Mouse (Mus musculus): Measurements from ENCODE around the gene Hrc. TPM values are rescaled to one million over a fixed set of nuclear protein-coding genes. Genes with fewer than 3 reads are reported as not detected.

The Hrc gene
- polyA plus RNA-seq, 1 experiment from 2014 or later, result 0.06 TPM

DNA sequence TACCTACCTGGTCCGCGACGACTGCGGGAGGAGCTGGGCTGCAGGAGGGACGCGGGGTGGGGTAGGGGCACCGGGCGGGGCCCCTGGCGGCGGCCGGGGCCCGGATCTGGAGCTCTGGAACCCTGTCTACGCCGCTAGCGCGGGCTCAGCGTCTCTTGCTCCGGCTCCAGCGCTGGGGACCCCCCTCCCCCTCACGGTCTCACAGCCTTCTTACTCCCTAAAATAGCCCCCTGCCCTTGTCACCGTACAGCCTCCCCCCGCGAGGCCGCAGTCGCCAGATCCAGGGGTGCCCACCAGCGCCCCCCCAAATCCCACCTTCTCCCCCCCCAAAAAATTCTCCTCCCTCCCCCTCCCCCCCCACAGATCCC lies 31.5 kb downstream of the Hrc start, which contains the start of gene Ppfia3:
TSS of gene Ppfia3 (minus strand) at position 368 of the 368 bp plus-strand sequence.
- DNase-seq (ENCODE audit: low spot score) (no peak), ATAC-seq (peak; percentile 60)
- Histone ChIP-seq H3K9ac (ENCODE audit: low read length) (peak within 1 kb of the TSS; percentile 83), H3K4me2 (ENCODE audit: low read length) (peak within 1 kb of the TSS; percentile 89), H3K4me1 (ENCODE audit: control insufficient read depth, insufficient read depth, low read length) (peaks cover 34% of the 10 kb centered on the region), H3K9me3 (replicated peaks; ENCODE audit: control insufficient read depth, low read length) (no peaks in the 10 kb centered on the region), H3K27ac (ENCODE audit: low read depth, low read length) (peak within 1 kb of the TSS; percentile 72), H3K36me3 (ENCODE audit: control insufficient read depth, insufficient read depth, low read length) (0 out of 2 replicates have a peak, but pooled peaks cover 1% of the 10 kb centered on the region), H3K27me3 (replicated peaks; ENCODE audit: control insufficient read depth, insufficient read depth, low read length) (peaks cover 6% of the 10 kb centered on the region; the same call in 1 of the 2 replicates), H3K4me3 (ENCODE audit: low read depth, low read length) (peak within 1 kb of the TSS; percentile 83)
- 2% methylated on average over 25 of the region's 26 CpGs for WGBS

DNA sequence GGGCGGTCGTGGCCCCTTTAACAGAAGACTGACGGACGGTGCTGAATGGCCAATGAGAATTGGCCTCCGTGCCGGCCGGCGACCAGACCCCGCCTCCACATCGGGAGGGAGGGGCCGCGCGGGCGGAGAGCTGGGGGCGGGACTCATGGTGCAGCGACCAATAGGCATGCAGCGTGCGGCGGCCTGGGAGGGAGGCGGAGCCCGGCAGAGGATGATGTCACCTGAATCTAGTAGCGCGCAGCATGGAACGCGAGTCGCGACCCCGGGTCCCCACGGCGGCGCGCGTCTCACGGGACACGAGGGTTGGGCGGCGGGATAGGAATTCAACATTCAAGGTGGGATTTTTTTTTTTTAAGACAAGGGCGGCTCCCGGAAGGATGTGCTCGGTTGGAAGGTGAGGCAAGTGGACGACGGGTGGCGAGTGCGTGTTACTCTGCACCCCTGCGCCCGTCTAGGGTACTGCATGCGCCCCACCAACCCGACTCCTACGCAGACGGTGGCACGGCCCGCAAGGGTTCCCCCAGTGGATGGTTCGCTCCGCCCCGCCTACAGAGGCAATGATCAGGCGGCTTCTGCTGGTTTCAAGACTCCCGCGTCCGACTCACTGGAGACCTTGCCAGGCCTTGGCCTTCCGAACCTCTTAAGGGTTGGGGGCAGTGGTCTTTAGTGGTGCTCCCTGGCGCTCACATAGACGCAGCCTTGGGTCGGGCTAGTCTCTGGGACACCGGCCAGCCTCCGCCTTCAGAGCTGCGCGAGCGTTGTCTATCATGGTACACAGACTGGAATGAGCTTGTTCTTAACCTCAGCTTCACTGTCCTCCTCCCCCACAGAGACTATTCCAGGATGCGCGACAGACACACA lies 32.2 kb downstream of the Hrc start:
- DNase-seq (ENCODE audit: low spot score) (peak; percentile 97), ATAC-seq (peak; percentile 89)
- peak overlapping the region; percentile 83 for H3K9ac ChIP-seq (ENCODE audit: low read length)
- peaks cover 7% of the 10 kb centered on the region for H3K36me3 ChIP-seq (ENCODE audit: control insufficient read depth, insufficient read depth, low read length)
- peaks cover 28% of the 10 kb centered on the region for H3K4me1 ChIP-seq (ENCODE audit: control insufficient read depth, insufficient read depth, low read length)
- H3K4me2 ChIP-seq (ENCODE audit: low read length), result peak overlapping the region; percentile 89
- peaks cover 6% of the 10 kb centered on the region; the same call in 1 of the 2 replicates for H3K27me3 ChIP-seq (replicated peaks; ENCODE audit: control insufficient read depth, insufficient read depth, low read length)
- no peaks in the 10 kb centered on the region for H3K9me3 ChIP-seq (replicated peaks; ENCODE audit: control insufficient read depth, low read length)
- H3K4me3 ChIP-seq (ENCODE audit: low read depth, low read length), result peak overlapping the region; percentile 83
- WGBS, result under 1% methylated on average over 67 of the region's 70 CpGs
- H3K27ac ChIP-seq (ENCODE audit: low read depth, low read length), result peak overlapping the region; percentile 72

DNA sequence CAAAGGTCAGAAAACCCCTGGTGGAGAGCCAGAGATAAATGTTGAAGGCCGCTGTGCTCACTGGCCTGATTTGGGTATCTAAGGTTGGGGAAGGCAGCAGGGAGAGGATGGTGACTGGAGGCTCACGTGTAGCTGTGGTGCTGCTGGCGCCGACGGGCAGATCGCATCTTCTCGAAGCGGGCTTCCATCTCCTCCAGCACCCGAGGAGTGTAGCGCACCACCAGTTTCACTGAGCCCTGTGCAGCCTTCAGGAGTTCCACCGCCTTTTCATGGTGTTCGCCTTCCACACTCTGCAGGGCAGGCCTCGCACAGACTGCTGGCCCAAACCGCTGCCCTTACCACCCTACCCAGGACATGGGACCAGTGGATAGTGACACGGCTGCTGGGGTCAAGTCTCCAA lies 33.1 kb downstream of the Hrc start:
- H3K4me2 ChIP-seq (ENCODE audit: low read length), result peak overlapping the region; percentile 89
- 79% methylated on average over 15 of the region's 15 CpGs for WGBS
- ATAC-seq (no peak), DNase-seq (ENCODE audit: low spot score) (no peak)
- no peak overlapping the region; the same call in 1 of the 2 replicates for H3K4me3 ChIP-seq (ENCODE audit: low read depth, low read length)
- H3K36me3 ChIP-seq (ENCODE audit: control insufficient read depth, insufficient read depth, low read length), result peaks cover 16% of the 10 kb centered on the region
- no peaks in the 10 kb centered on the region for H3K9me3 ChIP-seq (replicated peaks; ENCODE audit: control insufficient read depth, low read length)
- H3K27me3 ChIP-seq (replicated peaks; ENCODE audit: control insufficient read depth, insufficient read depth, low read length), result peaks cover 6% of the 10 kb centered on the region; the same call in 1 of the 2 replicates
- peak overlapping the region; percentile 68; the same call in 1 of the 2 replicates for H3K9ac ChIP-seq (ENCODE audit: low read length)
- no peak overlapping the region for H3K27ac ChIP-seq (ENCODE audit: low read depth, low read length)
- peaks cover 28% of the 10 kb centered on the region for H3K4me1 ChIP-seq (ENCODE audit: control insufficient read depth, insufficient read depth, low read length)

GRCm38 (mm10) chr7:45369022-45369745 lies 34.1 kb downstream of the Hrc start:
- H3K4me3 ChIP-seq (ENCODE audit: low read depth, low read length), result no peak overlapping the region
- no peak for DNase-seq (ENCODE audit: low spot score)
- H3K9me3 ChIP-seq (replicated peaks; ENCODE audit: control insufficient read depth, low read length), result no peaks in the 10 kb centered on the region
- no peak overlapping the region for H3K4me2 ChIP-seq (ENCODE audit: low read length)
- peaks cover 6% of the 10 kb centered on the region; the same call in 1 of the 2 replicates for H3K27me3 ChIP-seq (replicated peaks; ENCODE audit: control insufficient read depth, insufficient read depth, low read length)
- WGBS, result 75% methylated on average over 16 of the region's 16 CpGs
- no peak overlapping the region for H3K9ac ChIP-seq (ENCODE audit: low read length)
- no peak overlapping the region for H3K27ac ChIP-seq (ENCODE audit: low read depth, low read length)
- peaks cover 26% of the 10 kb centered on the region for H3K36me3 ChIP-seq (ENCODE audit: control insufficient read depth, insufficient read depth, low read length)
- ATAC-seq, result no peak
- H3K4me1 ChIP-seq (ENCODE audit: control insufficient read depth, insufficient read depth, low read length), result peaks cover 28% of the 10 kb centered on the region

DNA sequence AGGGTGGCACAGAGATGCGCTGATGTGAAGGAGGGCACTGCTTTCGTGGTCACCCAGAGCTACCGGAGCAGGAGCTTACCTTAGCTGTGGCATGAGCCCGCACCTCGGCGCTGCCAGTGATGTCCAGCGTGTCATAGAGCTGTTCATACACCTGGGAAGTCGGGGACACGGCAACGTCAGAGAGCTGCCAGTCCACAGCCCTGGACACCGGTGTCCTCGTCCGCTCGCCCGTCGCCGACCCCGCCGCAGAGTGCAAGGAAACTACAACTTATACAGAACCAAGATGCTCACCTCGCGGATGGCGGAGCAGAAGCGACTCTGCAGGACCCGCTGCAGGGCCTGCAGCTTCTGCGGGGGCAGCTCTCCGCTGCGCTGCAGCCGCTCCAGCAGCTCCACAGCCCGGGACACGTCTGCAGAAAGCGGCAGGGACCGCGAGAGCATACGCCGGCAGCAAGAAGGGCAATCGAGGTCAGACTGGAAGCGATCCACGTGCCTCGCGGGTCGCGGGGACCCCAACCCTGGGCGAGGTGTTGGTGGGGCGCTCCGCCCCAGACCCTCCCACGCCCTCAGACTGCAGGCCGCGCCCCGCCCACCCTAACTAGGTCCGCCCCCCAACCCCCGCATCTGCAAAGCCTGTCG lies 34.9 kb downstream of the Hrc start:
- ATAC-seq (no peak), DNase-seq (ENCODE audit: low spot score) (no peak)
- Histone ChIP-seq H3K4me1 (ENCODE audit: control insufficient read depth, insufficient read depth, low read length) (peaks cover 28% of the 10 kb centered on the region), H3K4me2 (ENCODE audit: low read length) (peak overlapping the region; percentile 92), H3K9ac (ENCODE audit: low read length) (peak overlapping the region; percentile 60), H3K27me3 (replicated peaks; ENCODE audit: control insufficient read depth, insufficient read depth, low read length) (peaks cover 6% of the 10 kb centered on the region; the same call in 1 of the 2 replicates), H3K27ac (ENCODE audit: low read depth, low read length) (no peak overlapping the region), H3K9me3 (replicated peaks; ENCODE audit: control insufficient read depth, low read length) (no peaks in the 10 kb centered on the region), H3K4me3 (ENCODE audit: low read depth, low read length) (peak overlapping the region; percentile 40), H3K36me3 (ENCODE audit: control insufficient read depth, insufficient read depth, low read length) (peaks cover 30% of the 10 kb centered on the region)
- WGBS, result 7% methylated on average over 52 of the region's 52 CpGs

GRCm38 (mm10) chr7:45370475-45371311 lies 35.6 kb downstream of the Hrc start, which contains the start of gene Lin7b:
Gene Lin7b (minus strand): TSS chr7:45370583.
- peak within 1 kb of the TSS; percentile 40 for H3K4me3 ChIP-seq (ENCODE audit: low read depth, low read length)
- H3K4me1 ChIP-seq (ENCODE audit: control insufficient read depth, insufficient read depth, low read length), result peaks cover 22% of the 10 kb centered on the region
- H3K27me3 ChIP-seq (replicated peaks; ENCODE audit: control insufficient read depth, insufficient read depth, low read length), result peaks cover 6% of the 10 kb centered on the region; the same call in 1 of the 2 replicates
- H3K9ac ChIP-seq (ENCODE audit: low read length), result peak within 1 kb of the TSS; percentile 60
- peak; percentile 82 for DNase-seq (ENCODE audit: low spot score)
- no peaks in the 10 kb centered on the region for H3K9me3 ChIP-seq (replicated peaks; ENCODE audit: control insufficient read depth, low read length)
- H3K36me3 ChIP-seq (ENCODE audit: control insufficient read depth, insufficient read depth, low read length), result peaks cover 36% of the 10 kb centered on the region
- 12% methylated on average over 28 of the region's 28 CpGs for WGBS
- H3K27ac ChIP-seq (ENCODE audit: low read depth, low read length), result no peak within 1 kb of the TSS
- H3K4me2 ChIP-seq (ENCODE audit: low read length), result peak within 1 kb of the TSS; percentile 92
- peak; percentile 46 for ATAC-seq

GRCm38 (mm10) chr7:45372371-45372770 lies 37.3 kb downstream of the Hrc start:
- Histone ChIP-seq H3K27ac (ENCODE audit: low read depth, low read length) (no peak overlapping the region), H3K9ac (ENCODE audit: low read length) (no peak overlapping the region), H3K4me1 (ENCODE audit: control insufficient read depth, insufficient read depth, low read length) (peaks cover 19% of the 10 kb centered on the region), H3K4me3 (ENCODE audit: low read depth, low read length) (no peak overlapping the region), H3K4me2 (ENCODE audit: low read length) (no peak overlapping the region), H3K27me3 (replicated peaks; ENCODE audit: control insufficient read depth, insufficient read depth, low read length) (peaks cover 6% of the 10 kb centered on the region; the same call in 1 of the 2 replicates), H3K9me3 (replicated peaks; ENCODE audit: control insufficient read depth, low read length) (no peaks in the 10 kb centered on the region), H3K36me3 (ENCODE audit: control insufficient read depth, insufficient read depth, low read length) (peaks cover 53% of the 10 kb centered on the region)
- no peak for ATAC-seq
- WGBS, result 91% methylated on average over 5 of the region's 5 CpGs
- DNase-seq (ENCODE audit: low spot score), result no peak

- 96% methylated on average over 8 of the region's 8 CpGs for WGBS
- peaks cover 11% of the 10 kb centered on the region for H3K4me1 ChIP-seq (ENCODE audit: control insufficient read depth, insufficient read depth, low read length)
- no peaks in the 10 kb centered on the region for H3K9me3 ChIP-seq (replicated peaks; ENCODE audit: control insufficient read depth, low read length)
- no peak overlapping the region for H3K4me2 ChIP-seq (ENCODE audit: low read length)
- ATAC-seq (no peak), DNase-seq (ENCODE audit: low spot score) (no peak)
- H3K27me3 ChIP-seq (replicated peaks; ENCODE audit: control insufficient read depth, insufficient read depth, low read length), result peaks cover 5% of the 10 kb centered on the region; the same call in 1 of the 2 replicates
- H3K36me3 ChIP-seq (ENCODE audit: control insufficient read depth, insufficient read depth, low read length), result peaks cover 75% of the 10 kb centered on the region
- H3K27ac ChIP-seq (ENCODE audit: low read depth, low read length), result no peak overlapping the region
- H3K9ac ChIP-seq (ENCODE audit: low read length), result no peak overlapping the region
- H3K4me3 ChIP-seq (ENCODE audit: low read depth, low read length), result no peak overlapping the region
These were observed 39.5 kb downstream of the Hrc start for GRCm38 (mm10) chr7:45374620-45375019.

Measured in forebrain, embryonic 14.5 days (tissue).